Mouse (Mus musculus) erythroblast, embryonic 14.5 days (primary cell): ENCODE data around the gene Ctcfl. TPM values are rescaled to one million over a fixed set of nuclear protein-coding genes. Genes with fewer than 3 reads are reported as not detected.
A peak's percentile ranks its signal among the peaks of the same experiment; 100 is the strongest.

Source experiments
- H3K27me3 ChIP-seq: 2 replicates; pipeline ENCODE4 v1.6.1; 2012; ENCODE audit warnings: inconsistent platforms; ENCODE audit not compliant: control insufficient read depth
- H3K36me3 ChIP-seq: 2 replicates; pipeline ENCODE4 v1.6.1; 2012; ENCODE audit warnings: mild to moderate bottlenecking, inconsistent platforms; ENCODE audit not compliant: control insufficient read depth
- H3K4me1 ChIP-seq: 2 replicates; pipeline ENCODE4 v1.6.1; 2012; ENCODE audit warnings: inconsistent platforms; ENCODE audit not compliant: control insufficient read depth
- H3K4me3 ChIP-seq: replicated peaks from 2 replicates; pipeline ENCODE3; 2012; ENCODE audit warnings: moderate library complexity, mild to moderate bottlenecking, inconsistent platforms
- H3K9me3 ChIP-seq: 2 replicates; pipeline ENCODE4 v1.6.1; 2012; ENCODE audit warnings: low read length, inconsistent platforms, mixed read lengths; ENCODE audit not compliant: control insufficient read depth
- GATA1 ChIP-seq: IDR thresholded peaks from 2 replicates; pipeline ENCODE4 v1.6.1; 2012; ENCODE audit warnings: low read length, inconsistent platforms, mixed read lengths
- TAL1 ChIP-seq: IDR thresholded peaks from 3 replicates; pipeline ENCODE4 v1.6.1; 2012; ENCODE audit warnings: low read length, inconsistent platforms, mixed read lengths
- polyA plus RNA-seq: library from polyadenylated mRNA; stranded (reverse); fragments of >175 nt; gene quantifications from 2 replicates; pipeline ENCODE4 v1.2.3, GENCODE M21; 2012

The Ctcfl gene
- polyA plus RNA-seq, 1 experiment = not detected

GRCm38 (mm10) chr2:173056882-173057315 is 62.4 kb downstream of the Ctcfl start:
- no peaks in the 10 kb centered on the region for H3K9me3 ChIP-seq
- H3K4me3 ChIP-seq = no peak overlapping the region
- H3K4me1 ChIP-seq = peaks cover 50% of the 10 kb centered on the region
- H3K27me3 ChIP-seq = peaks cover 2% of the 10 kb centered on the region; the same call in 1 of the 2 replicates
- TF ChIP-seq GATA1 = no peak
- no peak for TF ChIP-seq TAL1
- no peaks in the 10 kb centered on the region for H3K36me3 ChIP-seq

- H3K36me3 ChIP-seq = no peaks in the 10 kb centered on the region
- no peak for TF ChIP-seq TAL1
- TF ChIP-seq GATA1 = no peak
- peaks cover 48% of the 10 kb centered on the region for H3K4me1 ChIP-seq
- no peak overlapping the region for H3K4me3 ChIP-seq
- H3K27me3 ChIP-seq = peaks cover 2% of the 10 kb centered on the region; the same call in 1 of the 2 replicates
- no peaks in the 10 kb centered on the region for H3K9me3 ChIP-seq
Observed at GRCm38 (mm10) chr2:173056303-173056881, 62.9 kb downstream of the Ctcfl start.

GRCm38 (mm10) chr2:173053846-173054245 is 65.5 kb downstream of the Ctcfl start:
- Histone ChIP-seq H3K27me3 (peaks cover 2% of the 10 kb centered on the region; the same call in 1 of the 2 replicates), H3K9me3 (no peaks in the 10 kb centered on the region), H3K36me3 (no peaks in the 10 kb centered on the region), H3K4me1 (peaks cover 54% of the 10 kb centered on the region), H3K4me3 (no peak overlapping the region)
- TF ChIP-seq TAL1 (no peak), GATA1 (no peak)

- TF ChIP-seq TAL1 (no peak), GATA1 (no peak)
- H3K4me1 ChIP-seq = peaks cover 53% of the 10 kb centered on the region
- no peaks in the 10 kb centered on the region for H3K36me3 ChIP-seq
- no peaks in the 10 kb centered on the region for H3K9me3 ChIP-seq
- H3K27me3 ChIP-seq = peaks cover 4% of the 10 kb centered on the region
- no peak overlapping the region for H3K4me3 ChIP-seq
Observed at GRCm38 (mm10) chr2:173052881-173053280, 66.4 kb downstream of the Ctcfl start.

- TF ChIP-seq GATA1 (no peak), TAL1 (no peak)
- Histone ChIP-seq H3K9me3 (no peaks in the 10 kb centered on the region), H3K36me3 (no peaks in the 10 kb centered on the region; the same call in 1 of the 2 replicates), H3K27me3 (peaks cover 6% of the 10 kb centered on the region), H3K4me1 (peaks cover 47% of the 10 kb centered on the region), H3K4me3 (no peak overlapping the region)
Observed at GRCm38 (mm10) chr2:173050604-173051382, 68.5 kb downstream of the Ctcfl start.

GRCm38 (mm10) chr2:173049817-173050216 is 69.5 kb downstream of the Ctcfl start:
- TF ChIP-seq TAL1 (no peak), GATA1 (no peak)
- Histone ChIP-seq H3K36me3 (peaks cover 4% of the 10 kb centered on the region), H3K4me1 (peaks cover 49% of the 10 kb centered on the region), H3K27me3 (peaks cover 6% of the 10 kb centered on the region), H3K9me3 (peaks cover 4% of the 10 kb centered on the region; the same call in 1 of the 2 replicates), H3K4me3 (no peak overlapping the region)

GRCm38 (mm10) chr2:173049231-173049630 is 70.1 kb downstream of the Ctcfl start:
- Histone ChIP-seq H3K9me3 (peaks cover 4% of the 10 kb centered on the region; the same call in 1 of the 2 replicates), H3K4me3 (no peak overlapping the region), H3K4me1 (peaks cover 55% of the 10 kb centered on the region), H3K36me3 (peaks cover 9% of the 10 kb centered on the region), H3K27me3 (peaks cover 6% of the 10 kb centered on the region)
- TF ChIP-seq TAL1 = no peak
- no peak for TF ChIP-seq GATA1

- H3K9me3 ChIP-seq = peaks cover 4% of the 10 kb centered on the region; the same call in 1 of the 2 replicates
- peaks cover 16% of the 10 kb centered on the region for H3K36me3 ChIP-seq
- H3K27me3 ChIP-seq = peaks cover 4% of the 10 kb centered on the region
- peaks cover 63% of the 10 kb centered on the region for H3K4me1 ChIP-seq
- peak overlapping the region; percentile 1 for H3K4me3 ChIP-seq
- TF ChIP-seq GATA1 (no peak), TAL1 (no peak)
Observed at GRCm38 (mm10) chr2:173048041-173048745, 71.1 kb downstream of the Ctcfl start.

- Histone ChIP-seq H3K9me3 (peaks cover 4% of the 10 kb centered on the region; the same call in 1 of the 2 replicates), H3K27me3 (peaks cover 4% of the 10 kb centered on the region), H3K36me3 (peaks cover 23% of the 10 kb centered on the region), H3K4me1 (peaks cover 70% of the 10 kb centered on the region), H3K4me3 (no peak overlapping the region)
- no peak for TF ChIP-seq GATA1
- no peak for TF ChIP-seq TAL1
Observed at GRCm38 (mm10) chr2:173047471-173047870, 71.9 kb downstream of the Ctcfl start.
